Mouse (Mus musculus): ENCODE data around the gene Tgfb3. TPM values are rescaled to one million over a fixed set of nuclear protein-coding genes. Genes with fewer than 3 reads are reported as not detected.

The Tgfb3 gene
- polyA plus RNA-seq, 1 experiment = 4.4 TPM

GRCm38 (mm10) chr12:86106086-86106485 is 27.2 kb upstream of the Tgfb3 start:
- no peak overlapping the region for H3K27ac ChIP-seq (ENCODE audit: control insufficient read depth, insufficient read depth, low read depth, low read length)

GRCm38 (mm10) chr12:86105546-86105945 is 26.7 kb upstream of the Tgfb3 start:
- Histone ChIP-seq H3K4me3 (ENCODE audit: control insufficient read depth, low read depth, low read length) (no peak overlapping the region), H3K27me3 (ENCODE audit: control insufficient read depth, insufficient read depth, low read length) (no peaks in the 10 kb centered on the region), H3K27ac (ENCODE audit: control insufficient read depth, insufficient read depth, low read depth, low read length) (no peak overlapping the region), H3K36me3 (ENCODE audit: control insufficient read depth, insufficient read depth, low read length) (no peaks in the 10 kb centered on the region), H3K4me1 (ENCODE audit: control insufficient read depth, insufficient read depth, low read length) (no peaks in the 10 kb centered on the region; the same call in 1 of the 2 replicates)
- no peak for TF ChIP-seq POLR2A (IDR thresholded peaks at IDR 0.05; ENCODE audit: control insufficient read depth, low read depth, low read length)
- TF ChIP-seq CTCF (IDR thresholded peaks at IDR 0.05; ENCODE audit: control insufficient read depth, insufficient read depth, insufficient replicate concordance, low read depth, low read length) = no peak

More at GRCm38 (mm10) chr12:86106086-86106485, 27.2 kb upstream of the Tgfb3 start:
- H3K36me3 ChIP-seq (ENCODE audit: control insufficient read depth, insufficient read depth, low read length) = no peaks in the 10 kb centered on the region
- TF ChIP-seq CTCF (IDR thresholded peaks at IDR 0.05; ENCODE audit: control insufficient read depth, insufficient read depth, insufficient replicate concordance, low read depth, low read length) (no peak), POLR2A (IDR thresholded peaks at IDR 0.05; ENCODE audit: control insufficient read depth, low read depth, low read length) (no peak)
- H3K27me3 ChIP-seq (ENCODE audit: control insufficient read depth, insufficient read depth, low read length) = no peaks in the 10 kb centered on the region
- no peaks in the 10 kb centered on the region; the same call in 1 of the 2 replicates for H3K4me1 ChIP-seq (ENCODE audit: control insufficient read depth, insufficient read depth, low read length)
- H3K4me3 ChIP-seq (ENCODE audit: control insufficient read depth, low read depth, low read length) = no peak overlapping the region

DNA sequence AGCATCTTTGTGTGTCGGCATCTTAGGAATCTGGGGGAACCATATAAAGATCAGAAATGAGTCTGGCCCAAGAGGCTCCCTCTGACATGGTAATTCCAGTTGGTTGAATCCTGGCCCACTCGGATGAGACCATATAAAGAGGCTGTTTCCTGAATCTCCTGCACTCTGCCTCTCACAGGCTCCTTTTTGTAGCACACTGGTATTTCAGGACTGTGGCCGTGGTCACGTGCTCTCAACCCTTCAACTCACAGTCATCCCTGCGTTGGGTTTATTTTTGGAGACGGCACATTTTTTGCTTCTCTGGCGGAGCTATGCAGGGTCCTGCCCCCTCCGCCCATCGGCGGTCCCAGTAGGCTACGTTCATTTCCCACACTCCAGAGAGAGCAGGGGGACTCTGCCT is 25.5 kb upstream of the Tgfb3 start:
- no peak overlapping the region for H3K4me3 ChIP-seq (ENCODE audit: control insufficient read depth, low read depth, low read length)
- TF ChIP-seq CTCF (IDR thresholded peaks at IDR 0.05; ENCODE audit: control insufficient read depth, insufficient read depth, insufficient replicate concordance, low read depth, low read length) (no peak), POLR2A (IDR thresholded peaks at IDR 0.05; ENCODE audit: control insufficient read depth, low read depth, low read length) (no peak)
- no peaks in the 10 kb centered on the region for H3K36me3 ChIP-seq (ENCODE audit: control insufficient read depth, insufficient read depth, low read length)
- H3K27ac ChIP-seq (ENCODE audit: control insufficient read depth, insufficient read depth, low read depth, low read length) = peak overlapping the region; percentile 65; the same call in 1 of the 2 replicates
- no peaks in the 10 kb centered on the region for H3K27me3 ChIP-seq (ENCODE audit: control insufficient read depth, insufficient read depth, low read length)
- no peaks in the 10 kb centered on the region; the same call in 1 of the 2 replicates for H3K4me1 ChIP-seq (ENCODE audit: control insufficient read depth, insufficient read depth, low read length)

- Histone ChIP-seq H3K27me3 (ENCODE audit: control insufficient read depth, insufficient read depth, low read length) (no peaks in the 10 kb centered on the region), H3K36me3 (ENCODE audit: control insufficient read depth, insufficient read depth, low read length) (no peaks in the 10 kb centered on the region), H3K4me1 (ENCODE audit: control insufficient read depth, insufficient read depth, low read length) (no peaks in the 10 kb centered on the region; the same call in 1 of the 2 replicates), H3K27ac (ENCODE audit: control insufficient read depth, insufficient read depth, low read depth, low read length) (peak overlapping the region; percentile 65), H3K4me3 (ENCODE audit: control insufficient read depth, low read depth, low read length) (no peak overlapping the region)
- no peak for TF ChIP-seq CTCF (IDR thresholded peaks at IDR 0.05; ENCODE audit: control insufficient read depth, insufficient read depth, insufficient replicate concordance, low read depth, low read length)
- no peak for TF ChIP-seq POLR2A (IDR thresholded peaks at IDR 0.05; ENCODE audit: control insufficient read depth, low read depth, low read length)
These were observed 25.0 kb upstream of the Tgfb3 start for GRCm38 (mm10) chr12:86103852-86104251.

DNA sequence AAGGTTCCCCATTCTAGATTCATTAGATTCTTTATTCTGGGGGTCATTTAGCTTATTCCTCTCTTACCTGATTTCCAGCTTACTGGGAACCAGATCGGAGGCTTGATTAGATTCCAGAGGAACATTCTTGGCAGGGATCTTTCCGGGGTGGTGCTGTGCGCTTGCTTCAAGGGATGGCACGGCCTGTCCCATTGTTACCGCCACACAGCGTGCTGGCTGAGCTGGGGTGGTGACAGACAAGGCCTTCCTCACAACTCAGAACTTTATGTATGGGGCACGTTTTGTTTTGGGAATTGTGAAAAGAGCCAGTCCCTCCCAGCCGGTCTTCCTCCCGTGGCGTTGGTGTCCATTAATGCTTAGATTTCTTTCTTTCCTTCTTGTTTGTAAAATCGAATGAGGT is 24.6 kb upstream of the Tgfb3 start:
- peak overlapping the region; percentile 65; the same call in 1 of the 2 replicates for H3K27ac ChIP-seq (ENCODE audit: control insufficient read depth, insufficient read depth, low read depth, low read length)
- no peaks in the 10 kb centered on the region; the same call in 1 of the 2 replicates for H3K4me1 ChIP-seq (ENCODE audit: control insufficient read depth, insufficient read depth, low read length)
- H3K27me3 ChIP-seq (ENCODE audit: control insufficient read depth, insufficient read depth, low read length) = no peaks in the 10 kb centered on the region
- H3K36me3 ChIP-seq (ENCODE audit: control insufficient read depth, insufficient read depth, low read length) = no peaks in the 10 kb centered on the region
- H3K4me3 ChIP-seq (ENCODE audit: control insufficient read depth, low read depth, low read length) = no peak overlapping the region
- no peak for TF ChIP-seq CTCF (IDR thresholded peaks at IDR 0.05; ENCODE audit: control insufficient read depth, insufficient read depth, insufficient replicate concordance, low read depth, low read length)
- TF ChIP-seq POLR2A (IDR thresholded peaks at IDR 0.05; ENCODE audit: control insufficient read depth, low read depth, low read length) = no peak

GRCm38 (mm10) chr12:86102686-86103085 is 23.8 kb upstream of the Tgfb3 start:
- Histone ChIP-seq H3K36me3 (ENCODE audit: control insufficient read depth, insufficient read depth, low read length) (no peaks in the 10 kb centered on the region), H3K4me3 (ENCODE audit: control insufficient read depth, low read depth, low read length) (no peak overlapping the region), H3K27me3 (ENCODE audit: control insufficient read depth, insufficient read depth, low read length) (no peaks in the 10 kb centered on the region), H3K4me1 (ENCODE audit: control insufficient read depth, insufficient read depth, low read length) (no peaks in the 10 kb centered on the region; the same call in 1 of the 2 replicates), H3K27ac (ENCODE audit: control insufficient read depth, insufficient read depth, low read depth, low read length) (no peak overlapping the region)
- TF ChIP-seq POLR2A (IDR thresholded peaks at IDR 0.05; ENCODE audit: control insufficient read depth, low read depth, low read length) = no peak
- no peak for TF ChIP-seq CTCF (IDR thresholded peaks at IDR 0.05; ENCODE audit: control insufficient read depth, insufficient read depth, insufficient replicate concordance, low read depth, low read length)

- no peak overlapping the region for H3K27ac ChIP-seq (ENCODE audit: control insufficient read depth, insufficient read depth, low read depth, low read length)
- H3K4me3 ChIP-seq (ENCODE audit: control insufficient read depth, low read depth, low read length) = no peak overlapping the region
- no peaks in the 10 kb centered on the region; the same call in 1 of the 2 replicates for H3K4me1 ChIP-seq (ENCODE audit: control insufficient read depth, insufficient read depth, low read length)
- TF ChIP-seq CTCF (IDR thresholded peaks at IDR 0.05; ENCODE audit: control insufficient read depth, insufficient read depth, insufficient replicate concordance, low read depth, low read length) (no peak), POLR2A (IDR thresholded peaks at IDR 0.05; ENCODE audit: control insufficient read depth, low read depth, low read length) (no peak)
- H3K27me3 ChIP-seq (ENCODE audit: control insufficient read depth, insufficient read depth, low read length) = no peaks in the 10 kb centered on the region
- H3K36me3 ChIP-seq (ENCODE audit: control insufficient read depth, insufficient read depth, low read length) = no peaks in the 10 kb centered on the region
These were observed 21.9 kb upstream of the Tgfb3 start for GRCm38 (mm10) chr12:86100711-86101110.
